Mouse (Mus musculus) heart, postnatal 0 days (tissue): Measurements from ENCODE around the gene Ccn6. TPM values are rescaled to one million over a fixed set of nuclear protein-coding genes. Genes with fewer than 3 reads are reported as not detected.

Experiments
- ATAC-seq: fragments of 200-750 bp; cut with Nextera tagmentation; 2 replicates; pipeline ENCODE4 v1.8.0; 2017; ENCODE audit warnings: low read depth, moderate number of reproducible peaks, moderate library complexity; ENCODE audit not compliant: insufficient read depth
- DNase-seq: peaks from one replicate; pipeline ENCODE4 v3.0.0-alpha.2; 2016; ENCODE audit warnings: low spot score
- H3K27ac ChIP-seq: fragments of 300-500 bp; sonication (generic); 2 replicates; pipeline ENCODE4 v1.5.1; 2014; ENCODE audit warnings: low read depth, mild to moderate bottlenecking
- H3K27me3 ChIP-seq: fragments of 300-500 bp; sonication (generic); 2 replicates; pipeline ENCODE4 v1.6.1; 2014; ENCODE audit warnings: low read length, mixed read lengths; ENCODE audit not compliant: control insufficient read depth, insufficient read depth
- H3K36me3 ChIP-seq: fragments of 300-500 bp; sonication (generic); replicated peaks from 2 replicates; pipeline ENCODE4 v1.6.1; 2014; ENCODE audit warnings: low read length, mixed read lengths; ENCODE audit not compliant: control insufficient read depth, insufficient read depth
- H3K4me1 ChIP-seq: fragments of 300-500 bp; sonication (generic); 2 replicates; pipeline ENCODE4 v1.6.1; 2014; ENCODE audit warnings: antibody characterized with exemption; ENCODE audit not compliant: control insufficient read depth, insufficient read depth
- H3K4me2 ChIP-seq: fragments of 300-500 bp; sonication (generic); 2 replicates; pipeline ENCODE4 v1.6.1; 2014; ENCODE audit warnings: low read depth, mild to moderate bottlenecking, low read length, moderate library complexity
- H3K4me3 ChIP-seq: fragments of 300-500 bp; sonication (generic); 2 replicates; pipeline ENCODE4 v1.5.1; 2014; ENCODE audit warnings: low read depth, low read length
- H3K9ac ChIP-seq: fragments of 300-500 bp; sonication (generic); replicated peaks from 2 replicates; pipeline ENCODE4 v1.6.1; 2014; ENCODE audit warnings: low read depth, low read length, mixed read lengths
- H3K9me3 ChIP-seq: fragments of 300-500 bp; sonication (generic); replicated peaks from 2 replicates; pipeline ENCODE4 v1.6.1; 2016; ENCODE audit warnings: low read length; ENCODE audit not compliant: control insufficient read depth
- CTCF ChIP-seq: IDR thresholded peaks from 2 replicates; pipeline ENCODE4 v1.5.1; 2016; ENCODE audit warnings: antibody characterized with exemption, control low read depth, low read depth
- EP300 ChIP-seq: IDR thresholded peaks from 2 replicates; pipeline ENCODE4 v1.6.1; 2016; ENCODE audit warnings: antibody characterized with exemption, low read depth
- WGBS: fragments of 180-500 bp; shearing (Covaris S2); extraction: QIAGEN DNeasy Blood & Tissue Kit; methylation state at CpG from one replicate; pipeline ENCODE4 v1.1.7; 2014; 5-methylcytosine and 5-hydroxymethylcytosine counted together
- polyA plus RNA-seq: library from polyadenylated mRNA; unstranded; fragments of >200 nt; fragmentation: Nextera tagmentation; extraction: Ambion mirVana; gene quantifications from 2 replicates; pipeline ENCODE4 v1.2.1, GENCODE M21; 2015
- total RNA-seq: library from RNA; depleted of rRNA; stranded (reverse); fragments of >200 nt; gene quantifications from 2 replicates; pipeline ENCODE4 v1.2.3, GENCODE M21; 2014; ENCODE audit warnings: low replicate concordance

The Ccn6 gene
- total and polyA plus RNA-seq, 2 experiments from 2014 or later: not detected

DNA sequence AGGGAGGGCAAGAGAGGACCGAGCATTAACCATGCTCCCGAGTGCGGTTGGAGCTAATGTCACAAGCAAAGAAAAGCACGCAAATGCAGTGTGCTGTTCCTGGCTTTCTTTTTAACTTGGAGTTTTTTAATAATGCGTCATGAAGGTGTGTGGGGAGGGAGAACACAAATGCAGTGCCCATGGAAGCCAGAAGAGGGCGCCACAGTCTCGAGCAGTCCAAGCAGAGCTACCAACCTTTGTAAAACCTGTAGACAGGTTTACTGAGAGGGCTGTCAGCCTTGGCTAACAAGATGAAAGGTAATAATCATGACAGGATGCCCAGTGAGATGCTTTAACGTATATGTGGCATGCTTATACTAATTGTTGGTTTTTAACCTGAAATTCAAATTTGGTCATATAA lies 6.6 kb upstream of the Ccn6 start:
- Histone ChIP-seq H3K36me3 (no peaks in the 10 kb centered on the region), H3K27me3 (no peaks in the 10 kb centered on the region), H3K9ac (no peak overlapping the region), H3K4me1 (0 out of 2 replicates have a peak, but pooled peaks cover 3% of the 10 kb centered on the region), H3K9me3 (no peaks in the 10 kb centered on the region), H3K4me3 (no peak overlapping the region), H3K4me2 (peak overlapping the region; percentile 2; the same call in 1 of the 2 replicates), H3K27ac (no peak overlapping the region)
- no peak for TF ChIP-seq EP300
- TF ChIP-seq CTCF: peak; percentile 82
- DNase-seq (peak; percentile 45), ATAC-seq (no peak)
- 11% methylated on average over 8 of the region's 8 CpGs for WGBS

DNA sequence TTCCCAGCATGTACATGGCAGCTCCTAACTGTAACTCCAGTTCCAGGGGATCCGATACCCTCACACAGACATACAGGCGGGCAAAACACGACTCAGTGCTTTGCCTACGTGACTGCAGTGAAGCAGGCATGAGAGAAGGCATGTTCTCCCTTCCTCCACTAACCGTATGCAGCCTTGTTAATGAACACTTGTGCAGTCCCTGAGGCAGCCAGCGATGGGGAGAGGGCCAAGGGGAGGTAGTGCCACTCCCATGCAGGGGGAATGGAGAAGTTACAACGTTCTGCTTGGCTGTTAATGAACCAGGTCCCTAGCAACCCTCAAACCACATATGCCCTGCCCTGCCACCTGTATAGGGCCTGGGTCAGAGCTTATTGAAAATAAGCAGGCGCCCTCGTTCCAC lies 6.0 kb upstream of the Ccn6 start:
- no peaks in the 10 kb centered on the region for H3K36me3 ChIP-seq
- 0 out of 2 replicates have a peak, but pooled peaks cover 3% of the 10 kb centered on the region for H3K4me1 ChIP-seq
- no peak overlapping the region for H3K4me2 ChIP-seq
- no peak overlapping the region for H3K27ac ChIP-seq
- no peak for ATAC-seq
- 50% methylated on average over 9 of the region's 9 CpGs for WGBS
- DNase-seq: no peak
- H3K9me3 ChIP-seq: no peaks in the 10 kb centered on the region
- H3K4me3 ChIP-seq: no peak overlapping the region
- H3K9ac ChIP-seq: no peak overlapping the region
- TF ChIP-seq EP300 (no peak), CTCF (no peak)
- no peaks in the 10 kb centered on the region for H3K27me3 ChIP-seq

DNA sequence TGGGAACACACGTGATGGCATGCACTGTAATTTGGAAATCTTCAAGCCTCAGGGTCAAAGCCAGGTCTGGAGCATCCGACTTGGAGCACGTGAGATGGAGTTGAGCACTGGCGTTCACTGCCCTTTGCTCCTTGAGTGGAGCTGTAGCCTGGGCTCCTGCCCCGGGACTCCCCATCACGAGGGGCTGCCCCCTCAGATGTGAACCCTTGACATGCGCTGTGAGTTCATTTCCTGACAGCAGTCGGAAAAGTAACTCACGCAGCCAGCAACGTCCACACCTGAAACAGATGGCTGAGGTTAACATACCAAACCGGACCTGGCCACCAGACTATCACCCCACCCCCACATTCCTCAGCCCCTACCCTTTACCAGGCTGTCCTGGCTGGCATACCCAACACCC lies 4.0 kb upstream of the Ccn6 start:
- H3K27ac ChIP-seq: no peak overlapping the region
- H3K36me3 ChIP-seq: no peaks in the 10 kb centered on the region
- H3K4me2 ChIP-seq: no peak overlapping the region
- H3K9ac ChIP-seq: no peak overlapping the region
- no peaks in the 10 kb centered on the region for H3K9me3 ChIP-seq
- WGBS: 71% methylated on average over 11 of the region's 11 CpGs
- DNase-seq (no peak), ATAC-seq (no peak)
- no peak overlapping the region for H3K4me3 ChIP-seq
- no peaks in the 10 kb centered on the region for H3K4me1 ChIP-seq
- TF ChIP-seq EP300: no peak
- no peak for TF ChIP-seq CTCF
- H3K27me3 ChIP-seq: no peaks in the 10 kb centered on the region

DNA sequence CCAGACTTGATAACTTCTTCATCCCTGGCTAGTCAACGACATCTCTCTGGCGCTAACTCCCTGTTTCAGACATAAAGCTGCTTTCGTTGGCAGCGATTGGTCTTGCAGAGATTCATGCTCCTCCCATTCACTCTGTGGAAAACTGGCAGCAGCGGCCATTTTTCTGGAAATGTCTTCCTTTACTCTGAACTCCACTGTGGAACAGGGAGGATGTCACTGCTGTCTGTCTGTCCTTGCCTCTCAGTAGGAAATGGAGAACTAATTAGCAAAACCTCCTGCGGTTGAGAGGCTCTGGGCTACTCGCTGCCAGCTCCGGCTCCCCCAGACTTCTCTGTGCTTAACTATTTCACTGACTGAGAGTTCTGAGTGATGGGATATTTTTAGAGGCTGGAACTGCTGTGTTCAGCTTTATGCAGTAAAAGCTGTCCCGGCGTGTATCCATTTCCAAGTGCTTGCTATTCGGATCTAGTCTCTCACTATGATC lies 2.1 kb upstream of the Ccn6 start:
- peak; percentile 61 for ATAC-seq
- no peaks in the 10 kb centered on the region for H3K36me3 ChIP-seq
- peak overlapping the region; percentile 49 for H3K9ac ChIP-seq
- peak overlapping the region; percentile 50 for H3K4me2 ChIP-seq
- DNase-seq: peak; percentile 76
- WGBS: 9% methylated on average over 11 of the region's 11 CpGs
- no peaks in the 10 kb centered on the region for H3K9me3 ChIP-seq
- H3K27me3 ChIP-seq: no peaks in the 10 kb centered on the region
- H3K4me3 ChIP-seq: peak overlapping the region; percentile 41
- TF ChIP-seq CTCF (no peak), EP300 (no peak)
- no peaks in the 10 kb centered on the region for H3K4me1 ChIP-seq
- H3K27ac ChIP-seq: peak overlapping the region; percentile 78

DNA sequence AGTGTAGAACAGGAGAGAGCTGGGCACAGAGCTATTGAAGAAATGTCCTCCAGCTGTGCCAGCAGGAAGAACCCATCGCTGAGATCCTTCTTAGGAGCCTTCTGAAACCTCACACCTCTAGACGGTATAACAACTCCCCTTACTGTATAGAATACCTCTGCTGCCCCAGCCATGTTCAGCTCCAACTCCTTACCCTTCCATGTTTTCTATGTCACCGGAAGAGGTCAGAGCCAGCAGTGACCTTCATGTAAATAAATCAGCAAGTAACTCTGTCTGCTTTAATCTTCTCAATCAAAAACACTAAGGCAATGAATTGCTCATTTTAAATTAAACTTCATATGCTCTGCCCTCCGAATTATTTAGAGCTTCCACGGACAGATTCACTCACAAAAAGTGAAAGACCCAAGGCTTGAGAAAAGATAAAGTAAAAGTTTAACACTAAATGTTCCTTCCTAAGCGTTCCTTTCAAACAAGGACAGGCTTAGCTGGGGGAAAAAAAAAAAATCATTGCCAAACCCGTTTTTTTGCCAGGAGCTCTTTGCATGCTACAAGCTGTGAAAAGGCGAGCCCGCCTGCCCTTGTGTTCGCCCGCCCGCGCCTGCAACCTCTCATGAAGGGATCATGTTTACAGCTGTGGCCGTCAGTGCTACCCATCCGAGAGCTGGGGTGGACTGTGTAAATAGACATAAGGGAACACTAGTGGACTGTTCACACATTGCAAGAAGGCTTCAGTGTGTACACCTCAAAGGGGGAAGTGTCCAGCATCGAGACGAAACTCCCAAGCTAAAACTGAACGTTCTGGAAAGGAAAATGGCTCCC lies 719 bp downstream of the Ccn6 start:
- H3K4me2 ChIP-seq: no peak overlapping the region
- H3K4me1 ChIP-seq: no peaks in the 10 kb centered on the region
- H3K27ac ChIP-seq: no peak overlapping the region
- DNase-seq (no peak), ATAC-seq (no peak)
- H3K9ac ChIP-seq: no peak overlapping the region
- 67% methylated on average over 18 of the region's 18 CpGs for WGBS
- TF ChIP-seq CTCF (no peak), EP300 (no peak)
- no peak overlapping the region for H3K4me3 ChIP-seq
- H3K27me3 ChIP-seq: no peaks in the 10 kb centered on the region
- H3K36me3 ChIP-seq: no peaks in the 10 kb centered on the region
- H3K9me3 ChIP-seq: no peaks in the 10 kb centered on the region

DNA sequence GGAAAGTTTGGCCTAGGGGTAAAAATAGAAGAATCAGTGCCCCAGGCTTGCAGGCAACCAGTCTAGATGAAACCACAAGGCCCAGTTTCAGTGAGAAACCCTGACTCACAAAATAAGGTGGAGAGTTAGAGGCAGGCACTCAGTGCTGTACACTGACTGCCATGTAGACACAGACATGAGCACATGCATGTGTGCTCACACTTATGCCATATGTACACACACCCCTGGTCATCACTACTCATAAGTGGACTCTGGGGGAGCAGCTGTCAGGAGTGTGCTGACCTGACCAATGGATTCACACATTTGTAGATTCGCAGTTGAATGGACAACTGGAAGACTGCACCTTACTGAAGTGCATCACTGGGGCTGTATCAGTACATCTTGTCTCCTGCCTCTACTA lies 2.2 kb downstream of the Ccn6 start:
- Histone ChIP-seq H3K4me1 (no peaks in the 10 kb centered on the region), H3K27me3 (no peaks in the 10 kb centered on the region), H3K9ac (no peak overlapping the region), H3K36me3 (no peaks in the 10 kb centered on the region), H3K27ac (no peak overlapping the region), H3K4me2 (no peak overlapping the region), H3K9me3 (no peaks in the 10 kb centered on the region), H3K4me3 (no peak overlapping the region)
- 100% methylated on average over 1 of the region's 1 CpGs for WGBS
- TF ChIP-seq CTCF: no peak
- no peak for TF ChIP-seq EP300
- ATAC-seq: no peak
- DNase-seq: no peak
